Mouse (Mus musculus): ENCODE data around the gene Ssh2. TPM values are rescaled to one million over a fixed set of nuclear protein-coding genes. Genes with fewer than 3 reads are reported as not detected.

Gene Ssh2
- 26.6 and 28.7 TPM in 2 replicates for total RNA-seq (2014; fragmentation: Nextera tagmentation)
- 14.4 and 14.7 TPM in 2 replicates for total RNA-seq (2017)

DNA sequence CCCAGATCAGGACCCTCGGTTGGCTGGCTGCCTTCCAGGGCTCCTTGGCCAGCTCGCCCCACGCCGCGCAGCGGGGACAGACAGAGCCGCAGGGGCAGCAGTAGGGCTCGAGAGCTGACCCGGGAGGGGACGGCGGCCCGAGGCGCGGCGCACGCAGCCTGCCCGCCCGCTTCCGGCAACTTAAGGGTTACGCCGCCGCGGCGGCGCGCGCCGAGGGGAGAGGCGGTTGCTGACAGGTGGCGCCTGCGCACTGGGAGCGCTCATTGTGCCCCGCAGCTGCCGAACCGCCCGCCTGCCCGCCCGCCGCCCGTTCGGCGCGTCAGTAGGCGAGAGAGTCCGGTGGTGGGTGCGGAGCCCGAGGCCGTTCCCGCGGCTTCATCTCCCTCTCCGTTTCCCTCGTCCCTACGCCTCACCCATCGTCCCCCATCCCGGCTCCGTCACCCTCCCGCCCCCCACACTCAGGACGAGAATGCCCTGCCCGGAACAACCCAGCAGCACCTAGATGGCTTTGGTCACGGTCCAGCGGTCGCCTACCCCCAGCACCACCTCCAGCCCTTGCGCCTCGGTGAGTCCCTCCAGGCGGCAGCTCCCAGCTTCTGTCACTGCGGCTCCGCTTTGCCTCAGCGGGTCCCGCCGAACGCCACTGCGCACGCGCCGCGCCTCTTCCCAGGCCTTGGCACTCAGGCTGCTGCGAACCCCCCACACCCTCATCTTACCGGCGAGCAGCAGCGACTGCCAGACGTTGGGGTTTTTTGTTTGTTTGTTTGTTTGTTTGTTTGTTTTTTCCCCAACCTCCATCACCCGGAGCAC, at the start of gene Ssh2:
Gene Ssh2 (plus strand): TSS at position 337 of the 810 bp plus-strand sequence.
- peak; percentile 64 for ATAC-seq (replicated peaks; ENCODE audit: poor library complexity, severe bottlenecking)

DNA sequence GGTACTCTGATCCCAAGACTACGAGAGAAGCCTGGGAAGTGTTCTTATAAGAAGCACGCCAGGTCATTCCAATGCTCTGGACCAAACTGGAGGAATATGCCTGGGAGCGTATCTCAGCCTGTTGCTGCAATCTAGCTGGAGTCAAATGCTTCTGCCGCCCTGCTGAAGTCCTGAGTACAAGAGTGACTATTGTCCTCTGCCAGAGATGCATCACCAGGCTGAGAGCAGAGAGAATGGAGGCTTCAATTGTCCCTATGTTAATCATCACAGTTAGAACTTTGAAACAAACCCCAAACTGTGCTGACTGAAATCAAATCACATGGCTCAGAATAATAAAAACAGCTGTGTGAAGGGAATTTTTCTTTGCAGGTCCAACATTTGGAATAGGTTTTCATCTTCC, 42.4 kb upstream of the Ssh2 start:
- ATAC-seq (replicated peaks; ENCODE audit: poor library complexity, severe bottlenecking) = no peak

DNA sequence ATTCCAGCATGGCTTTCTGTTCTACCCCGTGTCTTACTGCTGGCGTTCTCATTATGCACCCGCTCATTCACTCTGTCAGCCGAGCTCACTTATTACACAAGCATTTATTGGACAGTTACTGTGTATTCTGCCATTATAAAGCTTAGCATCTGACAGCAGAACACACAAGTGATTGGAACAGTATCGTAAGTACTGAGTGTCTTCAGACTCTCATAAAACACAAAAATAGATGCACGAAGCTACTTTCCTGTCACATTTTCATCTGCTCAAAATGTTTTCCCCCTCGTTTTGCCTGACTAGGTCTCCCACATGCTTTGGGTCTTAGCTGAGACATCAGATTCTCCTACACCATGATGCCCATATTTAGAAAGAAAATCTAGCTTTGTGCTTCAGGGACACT, 41.6 kb upstream of the Ssh2 start:
- no peak for ATAC-seq (replicated peaks; ENCODE audit: poor library complexity, severe bottlenecking)

DNA sequence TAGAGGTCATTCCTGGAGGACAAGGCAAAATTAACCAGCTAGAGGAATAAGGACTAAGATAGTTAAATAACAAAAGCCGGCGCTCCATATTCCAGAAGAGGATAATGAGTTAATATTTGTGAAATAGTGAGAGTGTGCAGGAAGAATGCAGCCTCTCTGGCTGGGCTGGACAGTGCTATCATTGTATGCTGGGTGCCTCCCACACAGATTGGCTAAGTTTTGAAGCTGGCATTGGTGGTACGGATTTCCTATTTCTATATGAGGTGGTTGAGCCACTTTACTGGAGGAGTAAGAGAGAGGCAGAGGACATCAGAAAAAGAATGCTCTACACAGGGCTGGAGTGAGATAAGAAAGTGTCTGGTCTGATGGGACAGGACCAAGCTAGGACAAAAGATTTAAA, 36.3 kb upstream of the Ssh2 start:
- no peak for ATAC-seq (replicated peaks; ENCODE audit: poor library complexity, severe bottlenecking)

DNA sequence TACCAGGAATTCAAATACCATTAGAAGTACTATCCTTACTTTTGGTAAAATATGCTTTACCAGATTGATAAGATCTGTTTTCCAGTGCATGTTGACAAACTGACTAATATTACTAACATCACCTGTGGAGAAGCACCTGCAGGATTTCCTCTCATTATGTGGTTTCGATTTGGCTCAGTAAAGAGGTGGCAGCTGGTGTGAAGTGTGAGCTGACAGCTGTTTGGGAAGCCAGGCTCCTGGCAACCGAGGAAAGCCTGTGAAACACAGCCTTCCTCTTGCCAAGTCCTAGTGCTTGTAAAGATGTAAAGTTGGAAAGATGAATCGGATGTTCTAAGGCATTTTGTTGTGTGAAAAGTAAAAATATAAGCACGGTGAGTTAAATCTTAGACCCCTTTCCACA, 35.2 kb upstream of the Ssh2 start:
- ATAC-seq (replicated peaks; ENCODE audit: poor library complexity, severe bottlenecking) = no peak

DNA sequence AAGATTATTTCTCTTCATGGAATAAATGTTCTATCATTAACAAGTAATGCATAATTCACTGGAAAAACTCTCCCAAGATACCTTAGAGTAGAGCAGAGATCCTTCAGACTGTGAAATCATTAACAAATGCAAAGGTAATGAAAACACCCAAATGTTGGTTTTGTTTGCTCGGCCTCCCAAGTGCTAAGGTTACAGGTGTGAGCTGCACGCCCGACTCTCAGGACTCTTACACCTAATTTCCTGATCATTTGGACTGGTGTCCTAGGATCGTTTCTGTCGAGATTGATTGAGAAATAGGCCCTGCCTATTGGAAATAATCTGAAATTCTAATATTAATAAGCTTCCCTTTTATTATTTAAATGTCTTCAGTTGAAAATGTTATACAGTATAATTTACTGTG, 34.6 kb upstream of the Ssh2 start:
- no peak for ATAC-seq (replicated peaks; ENCODE audit: poor library complexity, severe bottlenecking)

DNA sequence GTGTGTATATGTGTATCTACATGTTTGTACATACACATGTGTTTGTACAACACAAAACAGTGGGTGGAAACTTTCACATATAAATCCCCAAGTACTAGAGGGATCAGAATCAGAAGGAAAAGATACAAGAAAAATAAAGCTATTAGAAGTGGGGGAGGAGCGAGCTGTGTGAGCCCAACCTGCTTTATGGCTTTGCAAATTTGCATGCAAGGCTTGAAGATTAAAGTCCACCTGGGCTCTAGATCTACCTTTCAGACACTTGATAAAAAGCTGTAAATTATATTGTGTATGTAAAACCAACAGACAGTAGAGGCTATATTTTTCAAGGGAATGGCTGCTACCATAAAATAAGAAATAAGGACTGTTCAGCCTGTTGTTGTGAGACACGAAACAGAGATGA, 34.0 kb upstream of the Ssh2 start:
- no peak for ATAC-seq (replicated peaks; ENCODE audit: poor library complexity, severe bottlenecking)

DNA sequence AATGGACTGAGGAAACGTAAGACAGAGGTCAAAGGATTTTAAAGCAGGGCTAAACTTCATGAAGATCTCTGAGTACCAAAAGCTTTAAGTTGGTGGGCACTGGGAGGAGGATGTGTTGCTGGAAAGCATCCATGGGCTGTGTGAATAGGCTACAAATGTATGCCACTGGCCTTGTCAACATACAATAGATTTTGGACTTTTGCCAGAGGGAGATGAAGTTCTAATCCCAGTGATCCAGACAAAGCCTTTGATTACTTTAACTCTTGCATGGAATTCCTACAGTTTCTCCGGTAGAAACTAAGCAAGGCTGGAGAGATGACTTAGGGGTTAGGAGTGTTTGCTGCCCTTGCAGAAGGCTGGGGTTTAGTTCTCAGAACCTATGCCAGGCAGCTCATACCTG, 33.5 kb upstream of the Ssh2 start:
- no peak for ATAC-seq (replicated peaks; ENCODE audit: poor library complexity, severe bottlenecking)

DNA sequence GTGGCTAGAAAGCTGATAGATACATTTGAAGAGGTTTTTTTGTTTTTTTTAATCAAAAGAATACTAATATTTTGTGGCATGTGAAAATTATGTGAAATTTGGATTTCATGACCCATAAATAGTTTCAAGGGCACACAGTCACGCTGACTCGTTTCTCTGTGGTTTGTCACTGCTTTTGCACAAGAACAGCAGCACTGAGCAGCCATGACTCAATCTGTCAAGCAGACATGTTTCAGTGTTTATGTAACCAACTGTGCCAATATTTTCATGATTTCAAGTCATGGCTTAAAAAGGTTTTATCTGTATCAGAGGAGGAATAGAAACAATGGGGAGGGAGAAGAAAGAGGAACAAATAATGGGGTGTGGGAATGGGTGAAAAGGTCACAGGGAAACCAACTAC, 31.2 kb upstream of the Ssh2 start:
- peak; percentile 97 for ATAC-seq (replicated peaks; ENCODE audit: poor library complexity, severe bottlenecking)

DNA sequence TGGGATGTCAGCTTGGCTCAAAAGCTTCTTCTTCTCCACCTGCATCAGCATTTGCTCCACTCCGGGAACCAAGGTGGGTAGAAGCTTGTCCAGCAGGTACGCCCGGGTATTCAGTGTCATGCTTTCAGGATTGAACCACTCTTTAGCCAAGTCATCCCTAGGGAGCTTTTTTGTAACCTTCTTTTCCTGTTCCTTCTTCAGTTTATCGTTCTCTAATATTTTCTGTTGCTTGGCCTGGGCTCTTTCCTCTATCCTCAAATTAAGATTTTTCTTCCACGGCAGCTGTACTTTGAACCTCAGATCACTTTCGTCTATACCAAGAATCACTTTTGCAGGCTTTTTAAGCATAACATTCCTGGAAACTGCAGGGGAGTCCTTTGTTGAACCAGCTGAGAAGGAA, 27.2 kb upstream of the Ssh2 start, which contains the start of gene Efcab5:
Gene Efcab5 (minus strand): TSS at position 101 of the 400 bp plus-strand sequence.
- no peak for ATAC-seq (replicated peaks; ENCODE audit: poor library complexity, severe bottlenecking)

DNA sequence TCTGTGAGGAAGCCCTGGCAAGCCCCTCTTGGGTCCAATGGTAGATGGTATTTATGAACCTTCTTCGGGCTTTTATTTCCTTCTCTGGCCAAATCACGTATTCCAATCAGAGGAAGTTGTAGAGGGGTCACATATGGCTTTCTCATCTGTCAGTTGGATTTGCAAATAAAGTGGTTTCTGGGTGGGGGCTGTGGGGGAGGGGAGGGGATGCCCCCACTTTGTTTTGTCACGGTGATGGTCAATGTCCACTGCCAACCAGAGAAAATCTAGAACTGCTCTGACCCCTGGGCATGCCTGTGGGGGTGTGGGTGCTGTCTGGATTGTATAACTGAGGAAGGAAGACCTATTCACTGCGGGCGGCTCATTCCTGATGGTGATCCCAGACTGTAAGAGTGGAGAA, 22.7 kb upstream of the Ssh2 start:
- ATAC-seq (replicated peaks; ENCODE audit: poor library complexity, severe bottlenecking) = no peak

DNA sequence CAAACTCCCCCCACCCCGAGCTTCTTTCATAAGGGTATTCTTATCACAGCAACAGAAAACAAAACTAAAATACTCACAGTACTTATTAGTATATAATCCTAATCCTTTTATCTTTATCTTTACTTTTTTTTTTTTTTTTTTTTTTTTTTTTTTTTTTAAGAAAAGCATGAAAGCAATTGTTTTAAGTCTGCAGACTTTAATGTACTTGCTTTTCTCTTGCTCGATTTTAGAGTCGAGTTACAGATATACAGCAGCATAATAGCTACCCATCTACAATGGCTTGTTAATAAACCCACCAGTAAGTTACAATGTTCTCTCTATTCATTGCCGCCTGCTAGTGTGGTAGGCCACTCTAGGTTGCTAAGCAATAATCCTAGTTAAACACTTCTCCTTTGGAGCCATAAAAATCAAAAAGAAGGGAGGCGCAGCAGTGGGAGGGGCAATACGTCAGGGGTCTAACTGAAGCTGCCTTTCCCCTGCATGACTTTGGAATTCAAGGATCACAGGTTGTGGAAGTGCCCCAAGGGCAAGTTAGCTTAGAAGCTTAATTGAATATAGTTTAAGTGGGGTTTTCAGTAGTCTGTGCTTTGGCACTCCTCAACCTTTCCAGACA, 22.0 kb upstream of the Ssh2 start:
- ATAC-seq (replicated peaks; ENCODE audit: poor library complexity, severe bottlenecking) = no peak

DNA sequence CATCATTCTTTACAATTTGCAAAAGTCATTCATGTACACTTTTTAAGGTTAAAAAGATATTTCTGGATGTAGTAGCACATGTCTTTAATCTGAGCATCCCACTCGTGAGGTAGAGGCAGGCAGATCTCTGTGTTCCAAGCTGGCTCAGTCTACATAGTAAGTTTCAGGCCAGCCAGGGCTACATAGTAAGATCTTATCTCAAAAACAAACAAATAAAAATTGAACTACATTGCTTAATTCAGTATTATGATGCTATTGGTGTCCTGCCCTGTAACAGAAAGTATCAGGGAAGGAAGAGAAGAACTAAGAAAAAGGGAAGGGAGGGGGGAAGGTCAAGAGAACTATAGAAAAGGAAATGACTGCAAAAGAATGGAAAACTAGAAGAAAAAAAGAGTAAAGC, 21.3 kb upstream of the Ssh2 start:
- no peak for ATAC-seq (replicated peaks; ENCODE audit: poor library complexity, severe bottlenecking)

DNA sequence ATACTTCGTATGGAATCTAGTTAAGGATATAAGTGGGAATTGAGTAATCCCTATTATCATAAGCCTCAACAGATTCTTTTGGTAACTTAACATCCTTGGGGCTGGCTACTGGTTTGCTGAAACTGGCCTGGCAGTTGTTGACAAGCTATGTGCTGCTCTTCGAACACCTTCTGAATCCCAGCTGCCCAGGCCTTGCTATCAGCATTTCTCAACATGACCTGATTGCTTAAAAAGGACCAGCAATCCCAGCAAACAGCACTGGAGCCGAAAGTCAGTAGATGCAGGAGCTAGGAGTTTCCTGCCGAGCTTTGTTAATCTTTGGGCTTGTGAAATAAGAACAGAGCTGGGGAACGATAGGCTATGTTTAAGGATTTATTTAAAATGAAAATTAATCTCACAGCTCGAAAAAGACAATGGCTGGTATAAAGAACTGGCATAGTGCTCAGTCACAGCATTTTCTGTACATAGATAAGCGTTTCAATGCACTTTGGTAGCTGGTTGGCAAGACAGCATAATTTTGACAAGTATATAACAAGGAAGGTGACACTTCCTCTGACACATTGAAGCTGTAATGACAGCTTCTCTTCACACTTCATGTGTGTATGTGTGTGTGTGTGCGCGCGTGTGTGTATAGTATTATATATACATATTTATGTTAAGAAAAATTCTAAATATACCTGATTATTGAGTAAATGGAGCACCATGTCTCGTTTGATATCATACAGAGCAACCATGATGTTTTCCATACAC, 20.6 kb upstream of the Ssh2 start:
- ATAC-seq (replicated peaks; ENCODE audit: poor library complexity, severe bottlenecking) = no peak

DNA sequence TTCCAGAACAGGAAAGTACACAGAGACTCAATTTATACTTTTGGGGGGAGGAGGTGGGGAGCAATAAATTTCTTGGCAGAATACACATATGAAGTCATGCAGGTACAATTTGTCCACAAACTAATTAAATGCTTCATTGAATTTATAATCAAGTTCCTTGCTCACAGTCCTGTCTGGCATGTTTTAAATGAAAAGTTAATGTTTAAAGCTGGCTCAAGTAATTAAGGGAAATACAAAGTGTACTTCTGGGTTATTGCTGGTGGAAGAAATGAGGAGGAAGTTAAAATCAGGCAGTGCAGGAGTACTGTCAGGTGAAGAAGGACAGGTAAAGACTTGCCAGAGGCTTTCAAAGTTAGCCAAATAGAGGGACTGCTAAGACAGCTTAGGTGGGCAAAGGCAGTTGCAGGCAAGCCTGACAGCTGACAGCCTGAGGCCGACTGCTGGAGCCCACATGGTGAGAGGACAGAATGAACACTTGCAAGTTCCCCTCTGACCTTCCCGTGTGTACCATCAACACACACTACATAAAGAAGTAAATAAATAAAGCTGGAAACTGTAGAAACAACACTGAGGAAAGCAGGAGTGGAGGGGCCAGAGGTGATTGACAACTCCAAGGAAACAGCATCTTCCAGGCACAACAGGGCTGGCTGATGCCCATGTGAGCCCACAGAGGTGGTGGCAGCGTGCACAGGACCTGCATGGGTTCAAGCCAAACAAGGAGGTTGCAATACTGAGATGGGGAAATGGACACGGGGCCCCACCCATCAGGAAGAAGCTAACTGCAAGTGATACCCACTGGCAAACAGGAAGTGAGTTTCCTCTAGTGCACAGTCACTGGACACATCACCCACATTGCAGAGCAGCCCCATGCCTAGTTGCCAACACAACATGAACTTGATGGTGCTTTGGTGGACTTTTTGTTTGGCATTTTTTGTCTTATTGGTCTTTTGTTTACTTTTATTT, 19.6 kb upstream of the Ssh2 start:
- peak; percentile 100 for ATAC-seq (replicated peaks; ENCODE audit: poor library complexity, severe bottlenecking)

DNA sequence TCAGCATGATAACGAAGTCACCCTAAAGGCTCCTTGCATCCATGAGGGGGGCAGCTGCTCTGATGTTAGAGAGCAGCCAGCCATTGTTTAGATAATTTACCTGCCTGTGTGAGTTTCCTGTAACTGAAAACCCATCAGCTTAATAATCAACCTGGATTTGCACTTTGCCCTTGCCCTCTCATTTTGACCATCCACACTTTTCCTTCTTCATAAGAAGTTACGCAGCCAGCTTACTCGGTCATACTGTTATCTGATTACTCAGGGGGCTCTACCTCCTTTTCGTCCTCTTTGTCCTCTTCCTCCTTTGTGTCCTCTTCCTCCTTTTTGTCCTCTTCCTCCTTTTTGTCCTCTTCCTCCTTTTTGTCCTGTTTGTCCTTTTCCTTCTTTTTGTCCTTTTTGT, 16.5 kb upstream of the Ssh2 start:
- no peak for ATAC-seq (replicated peaks; ENCODE audit: poor library complexity, severe bottlenecking)

DNA sequence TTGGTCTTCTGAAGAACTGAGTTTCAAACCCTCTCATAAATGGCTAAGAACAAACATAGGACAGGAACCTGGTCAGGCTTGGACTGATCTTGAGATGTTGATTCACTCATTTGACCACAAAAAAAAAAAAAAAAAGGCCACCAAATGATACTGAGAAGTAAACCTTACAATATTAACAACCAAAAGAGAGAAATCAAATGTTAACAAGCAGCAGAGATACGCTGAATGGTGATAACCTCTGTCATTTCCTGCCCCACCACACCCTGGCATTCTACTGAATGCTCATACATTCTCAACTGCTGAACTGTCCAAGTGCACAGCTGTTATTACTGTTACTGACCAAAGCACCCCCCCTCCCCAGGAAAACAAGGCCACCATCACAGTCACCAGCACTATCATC, 15.4 kb upstream of the Ssh2 start:
- no peak for ATAC-seq (replicated peaks; ENCODE audit: poor library complexity, severe bottlenecking)

DNA sequence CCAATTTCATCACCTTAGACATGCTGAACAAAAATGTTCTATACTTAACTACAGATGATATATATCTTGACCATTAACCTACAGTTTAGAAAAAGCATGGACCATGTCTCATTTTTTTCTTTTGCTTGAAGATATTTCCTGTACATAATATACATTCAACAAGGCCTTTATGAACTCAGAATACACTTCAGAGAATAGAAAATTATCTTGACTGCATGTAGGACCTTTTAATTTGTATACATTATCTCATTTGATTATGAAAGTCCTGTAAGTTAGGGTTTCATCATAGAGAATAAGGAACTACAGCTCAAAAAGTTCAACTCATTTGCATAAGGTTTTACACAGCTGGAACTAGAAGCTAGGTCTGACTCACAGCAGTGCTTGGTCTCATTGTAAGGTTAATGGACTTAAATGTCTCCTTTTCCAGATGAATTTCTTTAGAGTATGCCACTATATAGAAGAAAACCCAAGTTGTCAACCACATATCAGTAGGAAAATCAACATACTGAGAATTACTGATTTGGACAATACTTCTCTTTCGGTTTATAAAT, 1.9 kb upstream of the Ssh2 start:
- ATAC-seq (replicated peaks; ENCODE audit: poor library complexity, severe bottlenecking) = peak; percentile 58

DNA sequence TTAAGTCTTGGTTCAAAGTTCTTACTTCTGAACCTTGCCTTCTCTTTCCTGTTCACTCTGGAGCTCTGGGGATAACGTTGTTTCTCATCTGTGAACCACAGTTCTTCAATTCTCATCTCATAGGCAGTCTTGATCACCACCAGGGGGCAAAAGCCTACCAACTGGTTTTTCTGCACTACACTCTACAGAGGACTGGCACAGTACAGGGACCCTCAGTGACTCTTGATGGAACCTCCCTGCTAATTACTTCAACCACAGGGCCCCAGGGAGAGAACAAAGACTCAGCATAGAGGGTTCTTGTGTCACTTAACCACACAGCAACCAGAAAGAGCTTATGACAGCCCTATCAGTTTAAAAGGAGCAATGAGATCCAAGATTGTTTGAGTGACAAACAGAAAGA, 1.3 kb upstream of the Ssh2 start:
- peak; percentile 83 for ATAC-seq (replicated peaks; ENCODE audit: poor library complexity, severe bottlenecking)

DNA sequence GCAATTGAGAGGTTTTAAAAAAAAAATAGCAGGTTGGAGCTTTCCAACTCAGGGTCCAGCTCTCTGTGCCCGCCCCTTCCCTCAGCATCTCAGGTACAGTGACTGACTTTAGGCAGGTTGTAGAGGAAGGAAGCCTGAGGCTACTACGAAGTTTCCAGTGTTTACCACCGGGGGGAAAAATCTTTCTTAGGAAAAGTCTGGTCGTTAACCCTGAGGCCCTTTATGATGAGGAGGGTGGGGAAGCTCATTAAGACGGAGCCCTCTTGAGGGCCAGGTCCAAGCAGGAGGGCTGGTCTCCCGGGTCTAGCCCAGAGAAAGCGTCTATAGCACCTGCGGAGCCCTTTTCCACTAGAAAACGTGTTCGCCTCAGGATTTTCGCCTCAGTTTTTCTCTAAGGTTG, 604 bp upstream of the Ssh2 start:
- ATAC-seq (replicated peaks; ENCODE audit: poor library complexity, severe bottlenecking) = no peak

All from granulocyte monocyte progenitor cell, adult 5-6 weeks (primary cell).